Mouse (Mus musculus): Measurements from ENCODE around the gene Nup107. TPM values are rescaled to one million over a fixed set of nuclear protein-coding genes. Genes with fewer than 3 reads are reported as not detected.
"Not testable (repeated sequence)": the region's sequence is repeated elsewhere in the genome, so short reads cannot be mapped to it uniquely, and the experiment has no call there.

Gene Nup107
- polyA plus RNA-seq, 1 experiment from 2014 or later = 68.1 TPM

DNA sequence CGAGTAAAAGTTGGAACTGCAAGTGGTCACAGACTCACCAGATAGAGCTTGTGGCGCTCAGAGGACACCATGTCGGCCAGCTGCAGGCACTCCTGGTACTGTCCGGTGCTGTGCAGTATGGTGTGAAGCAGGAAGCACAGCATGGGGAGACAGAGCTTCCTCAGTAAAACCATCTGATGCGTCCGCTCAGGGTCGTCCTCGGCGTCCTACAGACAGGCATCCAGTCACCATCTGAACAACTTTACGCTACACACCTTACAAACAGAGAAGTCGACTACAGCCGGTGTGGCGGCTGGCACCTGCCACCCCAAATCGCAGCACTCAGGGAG is 41.3 kb downstream of the Nup107 start:
- Histone ChIP-seq H3K36me3 (ENCODE audit: poor library complexity, severe bottlenecking) (peaks cover 60% of the 10 kb centered on the region), H3K4me2 (no peak overlapping the region), H3K9ac (no peak overlapping the region), H3K4me1 (no peaks in the 10 kb centered on the region), H3K9me3 (replicated peaks) (no peaks in the 10 kb centered on the region), H3K4me3 (no peak overlapping the region), H3K27me3 (no peaks in the 10 kb centered on the region), H3K27ac (no peak overlapping the region)
- ATAC-seq = no peak
- 95% methylated on average over 14 of the region's 14 CpGs for WGBS

DNA sequence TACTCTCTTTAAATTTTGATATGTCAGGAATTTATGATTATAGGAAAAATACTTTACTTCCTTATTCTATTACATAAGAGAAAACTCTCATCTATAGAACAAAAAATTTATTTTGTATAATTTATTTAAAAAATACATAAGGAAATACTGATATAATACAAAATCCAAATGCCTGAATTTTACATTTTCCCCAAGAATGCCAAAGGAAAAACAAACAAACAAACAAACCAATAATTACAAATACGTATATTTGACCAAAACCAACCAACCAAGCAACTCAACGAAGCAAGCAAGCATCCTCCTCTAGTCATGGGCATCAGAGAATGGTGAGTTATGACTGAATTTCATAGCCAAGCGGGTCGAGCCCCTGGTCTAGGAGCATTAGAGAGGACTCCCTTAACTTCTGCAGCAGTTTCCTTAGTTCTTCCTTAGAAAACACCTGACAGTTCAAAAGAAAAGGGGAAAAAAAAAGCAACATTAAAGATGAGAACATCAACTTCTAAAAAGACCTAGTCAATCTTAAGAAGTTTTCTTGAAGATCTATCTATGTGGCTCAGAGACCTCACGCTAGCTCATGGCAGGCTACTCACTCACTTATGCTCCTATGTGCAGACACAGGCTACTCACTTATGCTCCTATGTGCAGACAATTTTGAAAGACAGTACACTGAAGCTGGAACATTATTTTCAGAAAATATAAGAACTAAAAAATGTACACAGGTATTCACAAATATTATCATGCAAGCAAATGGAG is 41.8 kb downstream of the Nup107 start:
- no peaks in the 10 kb centered on the region for H3K27me3 ChIP-seq
- H3K27ac ChIP-seq = no peak overlapping the region
- no peaks in the 10 kb centered on the region for H3K9me3 ChIP-seq (replicated peaks)
- no peak overlapping the region for H3K4me3 ChIP-seq
- WGBS = 96% methylated on average over 5 of the region's 5 CpGs
- no peak overlapping the region for H3K4me2 ChIP-seq
- ATAC-seq = no peak
- peaks cover 55% of the 10 kb centered on the region for H3K36me3 ChIP-seq (ENCODE audit: poor library complexity, severe bottlenecking)
- H3K4me1 ChIP-seq = no peaks in the 10 kb centered on the region
- no peak overlapping the region for H3K9ac ChIP-seq

DNA sequence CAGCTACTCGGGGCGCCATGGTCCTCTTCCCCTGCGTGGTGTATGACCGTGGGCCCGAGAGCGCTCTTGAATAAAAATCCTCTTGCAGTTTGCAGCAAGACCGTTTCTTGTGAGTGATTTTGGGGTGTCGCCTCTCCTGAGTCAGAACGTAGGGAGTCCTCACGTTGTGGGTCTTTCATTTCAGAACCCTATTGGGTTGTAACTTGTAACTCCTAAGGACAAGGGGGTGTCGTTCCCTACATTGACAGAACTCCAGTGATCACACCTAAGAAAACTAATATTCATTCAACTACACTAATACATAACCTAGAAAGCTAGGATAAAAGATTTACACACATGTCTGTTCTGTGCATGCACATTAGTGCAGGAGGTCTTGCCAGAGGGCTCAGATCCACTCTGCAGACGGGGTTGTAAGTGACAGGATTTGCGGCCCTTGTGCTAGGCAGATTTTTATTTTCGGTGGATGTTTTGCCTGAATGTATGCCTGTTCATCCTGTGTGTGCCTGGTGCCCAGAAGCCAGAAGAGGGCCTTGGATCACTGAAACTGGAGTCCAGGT is 42.6 kb downstream of the Nup107 start:
- Histone ChIP-seq H3K9me3 (replicated peaks) (no peaks in the 10 kb centered on the region), H3K27ac (no peak overlapping the region), H3K4me3 (no peak overlapping the region), H3K27me3 (no peaks in the 10 kb centered on the region), H3K36me3 (ENCODE audit: poor library complexity, severe bottlenecking) (peaks cover 46% of the 10 kb centered on the region), H3K4me1 (peaks cover 6% of the 10 kb centered on the region), H3K4me2 (no peak overlapping the region), H3K9ac (no peak overlapping the region)
- 95% methylated on average over 14 of the region's 14 CpGs for WGBS
- ATAC-seq = no peak

DNA sequence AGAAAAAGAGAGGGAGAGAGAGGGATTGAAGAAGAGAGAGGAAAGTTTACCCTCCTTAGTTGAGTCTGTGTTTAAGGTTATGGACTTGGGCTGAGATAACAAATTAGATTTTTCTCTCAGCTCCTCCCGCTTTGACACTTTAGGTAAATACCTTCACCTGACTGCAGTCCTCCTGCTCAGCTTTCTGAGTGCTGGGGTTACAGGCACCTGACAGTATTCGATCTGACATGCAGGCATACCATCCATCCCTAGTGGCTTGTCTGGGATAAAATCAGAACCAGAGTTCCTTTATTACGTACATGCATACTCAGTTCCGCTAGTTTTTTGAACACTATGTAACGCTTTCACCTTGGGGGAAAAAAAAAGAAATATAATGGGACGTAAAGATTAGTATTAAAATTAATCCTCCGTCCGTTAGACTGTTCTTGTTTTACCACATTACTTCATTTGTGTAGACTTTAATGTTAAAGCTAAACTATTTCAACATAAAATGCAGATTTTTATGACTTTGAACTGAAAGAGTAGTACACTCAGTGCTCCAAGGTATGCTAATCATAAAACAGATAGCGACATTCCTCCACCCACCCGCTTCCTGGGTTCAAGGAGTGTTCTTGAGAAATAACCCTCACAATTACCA is 43.3 kb downstream of the Nup107 start:
- WGBS = 98% methylated on average over 10 of the region's 10 CpGs
- Histone ChIP-seq H3K9ac (no peak overlapping the region), H3K4me3 (no peak overlapping the region), H3K9me3 (replicated peaks) (no peaks in the 10 kb centered on the region), H3K27me3 (no peaks in the 10 kb centered on the region), H3K4me1 (peaks cover 13% of the 10 kb centered on the region), H3K27ac (no peak overlapping the region), H3K36me3 (ENCODE audit: poor library complexity, severe bottlenecking) (peaks cover 41% of the 10 kb centered on the region), H3K4me2 (no peak overlapping the region)
- ATAC-seq = no peak

DNA sequence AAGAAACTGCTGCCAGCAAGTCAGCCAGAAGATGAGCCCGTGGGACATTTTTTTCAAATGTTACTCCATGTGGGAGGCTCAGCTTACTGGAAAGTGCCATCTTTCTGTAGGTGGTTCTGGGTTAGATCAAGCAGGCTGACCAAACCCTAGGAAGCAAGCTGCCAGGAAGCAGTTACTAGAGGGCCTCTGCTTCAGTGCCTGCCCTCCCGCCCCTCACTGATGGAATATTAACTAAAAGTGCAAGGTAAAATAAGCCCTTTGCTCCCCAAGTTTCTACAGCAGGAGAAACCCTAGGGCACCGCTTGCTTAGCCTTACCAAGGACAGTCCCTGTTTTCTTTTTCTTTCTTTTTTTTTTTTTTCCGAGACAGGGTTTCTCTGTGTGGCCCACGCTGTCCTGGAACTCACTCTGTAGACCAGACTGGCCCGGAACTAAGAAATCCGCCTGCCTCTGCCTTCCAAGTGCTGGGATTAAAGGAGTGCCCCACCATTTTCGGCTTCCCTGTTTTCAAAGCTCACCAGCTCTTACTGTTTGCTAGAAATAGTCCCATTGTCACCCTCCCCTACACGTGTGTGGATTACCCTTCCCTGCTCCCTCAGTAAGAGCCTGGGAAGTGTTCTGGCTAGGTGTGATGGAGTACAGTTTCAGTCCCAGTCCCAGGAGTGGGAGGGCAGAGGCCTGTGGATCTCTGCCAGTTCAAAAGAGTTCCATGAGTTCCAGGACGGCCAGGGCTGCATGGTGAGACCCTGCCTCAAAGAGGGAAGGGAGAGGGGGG is 44.0 kb downstream of the Nup107 start:
- H3K4me3 ChIP-seq = no peak overlapping the region
- WGBS = 91% methylated on average over 10 of the region's 10 CpGs

DNA sequence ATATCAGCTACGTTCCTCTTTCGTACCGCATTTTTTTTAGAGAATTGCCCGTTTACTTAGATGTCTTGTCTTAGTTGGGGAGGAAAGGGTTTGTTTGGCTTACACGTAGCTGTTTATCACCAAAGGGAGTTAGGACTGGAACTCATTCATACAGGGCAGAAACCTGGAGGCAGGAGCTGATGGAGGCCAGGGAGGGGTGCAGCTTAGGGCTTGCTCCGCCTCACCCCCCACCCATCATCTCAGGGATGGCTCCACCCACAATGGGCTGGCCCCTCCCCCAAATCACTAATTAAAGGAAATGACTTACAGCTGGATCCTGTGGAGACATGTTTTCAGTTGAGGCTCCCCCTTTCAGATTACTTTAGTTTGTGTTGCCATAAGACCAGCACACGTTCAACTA is 44.8 kb downstream of the Nup107 start:
- no peak for ATAC-seq
- Histone ChIP-seq H3K4me2 (no peak overlapping the region), H3K9me3 (replicated peaks) (no peaks in the 10 kb centered on the region), H3K4me1 (peaks cover 23% of the 10 kb centered on the region), H3K27me3 (no peaks in the 10 kb centered on the region), H3K36me3 (ENCODE audit: poor library complexity, severe bottlenecking) (peaks cover 37% of the 10 kb centered on the region), H3K4me3 (no peak overlapping the region), H3K27ac (no peak overlapping the region), H3K9ac (no peak overlapping the region)
- WGBS = 93% methylated on average over 7 of the region's 7 CpGs

More for the DNA sequence above, 44.0 kb downstream of the Nup107 start:
- H3K4me1 ChIP-seq = peaks cover 20% of the 10 kb centered on the region
- peaks cover 41% of the 10 kb centered on the region for H3K36me3 ChIP-seq (ENCODE audit: poor library complexity, severe bottlenecking)
- no peak overlapping the region; the same call in 1 of the 2 replicates for H3K9ac ChIP-seq
- H3K9me3 ChIP-seq (replicated peaks) = no peaks in the 10 kb centered on the region
- H3K4me2 ChIP-seq = no peak overlapping the region
- H3K27ac ChIP-seq = no peak overlapping the region
- ATAC-seq = no peak
- no peaks in the 10 kb centered on the region for H3K27me3 ChIP-seq

DNA sequence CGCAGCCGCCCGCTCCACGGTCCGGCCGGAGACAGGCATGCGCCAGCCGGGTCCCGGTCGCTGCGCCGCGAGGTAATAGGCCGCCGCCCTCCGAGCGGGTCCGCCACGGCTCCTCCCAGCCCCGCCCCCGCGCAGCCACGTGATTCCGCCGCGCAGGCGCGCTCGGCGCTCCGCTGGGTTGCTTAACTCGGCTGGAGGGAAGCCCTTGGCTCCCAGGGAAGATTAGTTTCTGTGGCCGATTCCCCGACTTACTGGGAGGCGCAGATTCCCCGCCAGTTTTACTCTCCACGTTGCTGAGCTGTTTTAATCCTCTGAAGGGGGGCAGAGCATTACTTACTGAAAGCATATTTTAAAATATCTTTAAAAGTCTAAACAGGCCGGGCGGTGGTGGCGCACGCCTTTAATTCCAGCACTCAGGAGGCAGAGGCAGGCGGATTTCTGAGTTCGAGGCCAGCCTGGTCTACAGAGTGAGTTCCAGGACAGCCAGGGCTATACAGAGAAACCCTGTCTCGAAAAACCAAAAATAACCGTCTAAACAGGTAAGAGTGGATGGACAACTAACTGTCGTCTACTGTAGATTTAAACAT is 46.1 kb downstream of the Nup107 start, which contains the start of gene Slc35e3:
Gene Slc35e3 (minus strand): TSS at position 69 of the 587 bp plus-strand sequence.
- Histone ChIP-seq H3K4me1 (peaks cover 23% of the 10 kb centered on the region), H3K4me3 (peak within 1 kb of the TSS; percentile 62), H3K4me2 (peak within 1 kb of the TSS; percentile 79), H3K27ac (no peak within 1 kb of the TSS), H3K36me3 (ENCODE audit: poor library complexity, severe bottlenecking) (peaks cover 25% of the 10 kb centered on the region), H3K9ac (peak within 1 kb of the TSS; percentile 78), H3K9me3 (replicated peaks) (no peaks in the 10 kb centered on the region), H3K27me3 (no peaks in the 10 kb centered on the region)
- peak; percentile 98 for ATAC-seq
- WGBS = 15% methylated on average over 45 of the region's 46 CpGs

DNA sequence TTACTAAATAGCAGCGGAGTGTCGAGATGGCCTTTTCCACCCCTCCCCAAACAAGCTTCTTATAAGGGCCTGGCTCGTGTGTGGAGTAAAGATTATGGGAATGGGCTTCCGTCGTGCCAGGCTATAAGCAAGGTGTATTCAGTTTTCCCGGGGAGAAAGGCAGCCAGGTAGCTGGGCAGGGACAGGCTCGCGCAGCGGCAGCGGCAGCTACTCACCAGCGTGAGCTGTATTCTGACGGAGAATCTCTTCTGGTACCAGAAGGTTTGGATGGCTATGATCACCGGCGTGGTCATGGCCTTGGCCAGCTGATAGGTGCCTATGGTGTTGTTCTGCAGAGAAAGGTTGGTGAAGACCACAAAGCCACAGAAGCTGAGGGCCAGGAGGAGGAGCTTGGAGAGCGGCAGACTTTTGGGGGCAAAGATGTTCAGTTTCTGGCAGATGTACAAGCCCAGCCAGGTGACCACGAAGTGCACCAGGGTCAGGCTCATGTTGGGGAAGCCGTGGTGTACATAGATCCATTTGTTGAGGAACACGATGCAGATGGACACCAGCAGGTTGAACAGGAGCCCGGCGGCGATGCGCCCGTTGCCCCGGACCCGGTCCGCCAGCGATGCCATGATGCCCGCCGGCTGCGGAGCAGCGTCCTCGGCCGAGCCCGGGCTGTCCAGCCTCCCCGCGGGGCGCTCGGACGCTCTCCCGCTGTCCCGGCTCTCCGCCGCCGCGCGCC is 46.8 kb downstream of the Nup107 start:
- H3K4me2 ChIP-seq = peak overlapping the region; percentile 79
- peak overlapping the region; percentile 78 for H3K9ac ChIP-seq
- not testable (repeated sequence) for H3K27me3 ChIP-seq; H3K9me3 ChIP-seq (replicated peaks); H3K27ac ChIP-seq
- peaks cover 23% of the 10 kb centered on the region for H3K4me1 ChIP-seq
- ATAC-seq = peak; percentile 50
- peaks cover 19% of the 10 kb centered on the region for H3K36me3 ChIP-seq (ENCODE audit: poor library complexity, severe bottlenecking)
- WGBS = 2% methylated on average over 21 of the region's 46 CpGs
- peak overlapping the region; percentile 62 for H3K4me3 ChIP-seq

DNA sequence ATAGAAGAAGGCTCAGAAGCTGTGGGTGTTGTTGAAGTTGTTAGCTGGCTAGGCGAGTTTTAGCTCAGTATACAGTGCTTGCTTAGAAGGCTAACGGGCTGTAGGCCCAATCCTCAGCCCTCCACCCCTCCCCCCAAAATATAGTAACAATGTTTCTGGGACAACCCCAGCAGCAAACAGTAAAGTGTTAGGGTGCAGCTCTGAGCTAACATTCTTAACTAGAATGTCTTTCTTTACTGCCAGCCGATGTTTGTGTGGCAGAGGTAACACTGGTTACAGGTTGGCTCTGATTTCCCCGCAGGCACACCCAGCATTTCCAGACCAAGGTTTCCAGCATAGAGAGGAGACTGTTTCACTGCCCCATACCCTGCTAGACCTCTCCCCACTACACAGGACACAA is 48.6 kb downstream of the Nup107 start:
- Histone ChIP-seq H3K4me3 (0 out of 2 replicates have a peak overlapping the region, but pooled peaks have one; percentile 6), H3K9me3 (replicated peaks) (no peaks in the 10 kb centered on the region), H3K4me1 (peaks cover 23% of the 10 kb centered on the region), H3K9ac (no peak overlapping the region), H3K4me2 (peak overlapping the region; percentile 79), H3K27ac (no peak overlapping the region), H3K36me3 (ENCODE audit: poor library complexity, severe bottlenecking) (peaks cover 21% of the 10 kb centered on the region), H3K27me3 (no peaks in the 10 kb centered on the region)
- 79% methylated on average over 4 of the region's 4 CpGs for WGBS
- ATAC-seq = no peak

DNA sequence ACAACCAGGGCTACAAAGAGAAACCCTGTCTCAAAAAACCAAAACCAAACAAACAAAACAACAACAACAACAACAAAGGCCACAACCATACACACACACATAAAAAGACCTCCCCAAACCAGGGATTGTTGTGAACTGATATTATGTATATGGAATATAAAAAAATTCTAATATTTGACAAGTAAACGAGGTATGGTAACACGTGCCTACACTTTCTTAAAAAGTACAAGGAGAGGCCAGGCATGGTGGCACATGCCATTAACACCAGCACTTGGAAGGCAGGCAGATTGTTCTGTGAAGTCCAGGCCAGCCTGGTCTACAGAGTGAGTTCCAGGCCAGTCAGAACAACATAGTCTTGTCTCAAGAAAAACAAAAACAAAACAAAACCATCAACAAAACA is 49.3 kb downstream of the Nup107 start:
- Histone ChIP-seq H3K9me3 (replicated peaks) (no peaks in the 10 kb centered on the region), H3K36me3 (ENCODE audit: poor library complexity, severe bottlenecking) (peaks cover 24% of the 10 kb centered on the region), H3K4me1 (peaks cover 23% of the 10 kb centered on the region), H3K9ac (no peak overlapping the region), H3K27ac (no peak overlapping the region), H3K4me2 (no peak overlapping the region), H3K4me3 (no peak overlapping the region), H3K27me3 (no peaks in the 10 kb centered on the region)
- no peak for ATAC-seq
- WGBS = 90% methylated on average over 2 of the region's 2 CpGs

DNA sequence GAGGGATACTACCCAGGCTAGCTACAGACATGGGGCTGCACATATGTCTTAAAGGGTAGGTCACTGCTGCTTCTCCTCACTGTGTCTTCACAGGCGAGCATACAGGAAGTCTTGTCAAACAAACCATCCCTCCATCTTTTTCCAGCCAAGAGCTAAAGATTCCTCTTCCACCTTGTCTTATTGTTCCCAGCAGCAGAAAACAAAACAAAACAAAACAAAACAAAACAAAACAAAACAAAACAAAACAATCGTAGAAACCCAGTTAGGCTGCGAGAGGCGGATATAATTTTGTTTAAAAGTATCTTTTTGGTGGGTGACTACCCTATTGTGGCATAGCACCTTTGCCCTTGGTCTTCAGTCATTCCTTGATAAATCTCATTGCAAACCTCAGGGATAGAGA is 49.9 kb downstream of the Nup107 start:
- no peaks in the 10 kb centered on the region for H3K9me3 ChIP-seq (replicated peaks)
- no peaks in the 10 kb centered on the region for H3K27me3 ChIP-seq
- peaks cover 29% of the 10 kb centered on the region for H3K36me3 ChIP-seq (ENCODE audit: poor library complexity, severe bottlenecking)
- 91% methylated on average over 4 of the region's 4 CpGs for WGBS
- no peak for ATAC-seq
- H3K4me3 ChIP-seq = no peak overlapping the region
- no peak overlapping the region for H3K4me2 ChIP-seq
- H3K4me1 ChIP-seq = peaks cover 23% of the 10 kb centered on the region
- no peak overlapping the region for H3K27ac ChIP-seq
- H3K9ac ChIP-seq = no peak overlapping the region

Measured in forebrain, embryonic 13.5 days (tissue).